Mouse (Mus musculus) ovary, adult 18-20 months (tissue): Measurements from ENCODE around the gene Rab44.
A peak's percentile ranks its signal among the peaks of the same experiment; 100 is the strongest.
"Not testable (repeated sequence)": the region's sequence is repeated elsewhere in the genome, so short reads cannot be mapped to it uniquely, and the experiment has no call there.

Experiments used
- DNase-seq: peaks from one replicate; pipeline ENCODE4 v3.0.0; 2022; ENCODE audit warnings: low spot score, mixed read lengths

Rab44 gene

DNA sequence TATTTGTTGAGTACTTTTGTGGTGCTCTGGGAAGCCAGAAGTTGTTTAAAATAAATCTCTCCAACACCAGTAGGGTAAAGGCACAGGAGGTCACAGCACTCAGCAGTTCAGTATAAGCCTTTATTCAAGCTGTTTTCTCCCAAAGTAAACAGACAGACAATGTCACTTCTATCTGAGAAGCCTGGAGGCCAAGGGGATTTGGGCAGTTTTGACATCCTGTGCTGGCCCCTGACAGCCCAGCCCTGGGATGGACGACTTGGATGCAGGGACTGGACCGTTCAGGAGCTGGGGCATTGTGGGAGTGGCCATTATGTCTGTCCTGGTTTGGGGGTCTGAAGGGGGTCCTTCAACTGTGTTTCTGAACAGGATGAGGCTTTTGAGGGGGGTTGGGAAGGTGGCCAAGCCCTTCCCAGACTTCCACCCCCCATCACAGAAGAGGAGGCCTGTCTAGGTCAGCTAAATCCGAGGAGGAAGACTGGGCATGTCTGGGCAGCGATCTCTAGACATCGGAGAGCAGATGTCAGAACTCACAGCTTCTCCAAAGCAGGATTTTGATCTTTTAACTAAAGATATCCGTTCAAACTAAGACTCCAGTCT, 22.5 kb upstream of the Rab44 start:
- no peak for DNase-seq

DNA sequence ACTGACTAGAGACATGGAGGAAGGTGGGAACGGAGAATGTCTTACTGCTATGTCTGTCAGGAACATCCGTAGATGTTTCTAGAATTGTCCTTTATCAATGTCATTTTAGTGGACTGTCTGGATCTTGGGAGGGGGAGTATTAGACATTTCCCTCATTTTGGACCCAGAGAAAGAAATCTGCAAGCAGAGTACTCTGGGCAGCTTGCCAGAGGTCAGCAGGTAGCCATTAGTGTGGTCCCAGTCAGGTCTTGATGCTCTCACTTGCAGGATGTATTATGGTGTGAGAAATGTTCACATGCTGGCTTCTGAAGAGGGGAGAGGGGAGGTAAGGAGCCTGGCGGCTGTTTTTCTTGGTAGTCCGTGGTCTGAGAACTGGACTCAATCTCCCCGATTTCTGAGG, 21.4 kb upstream of the Rab44 start:
- DNase-seq: no peak

DNA sequence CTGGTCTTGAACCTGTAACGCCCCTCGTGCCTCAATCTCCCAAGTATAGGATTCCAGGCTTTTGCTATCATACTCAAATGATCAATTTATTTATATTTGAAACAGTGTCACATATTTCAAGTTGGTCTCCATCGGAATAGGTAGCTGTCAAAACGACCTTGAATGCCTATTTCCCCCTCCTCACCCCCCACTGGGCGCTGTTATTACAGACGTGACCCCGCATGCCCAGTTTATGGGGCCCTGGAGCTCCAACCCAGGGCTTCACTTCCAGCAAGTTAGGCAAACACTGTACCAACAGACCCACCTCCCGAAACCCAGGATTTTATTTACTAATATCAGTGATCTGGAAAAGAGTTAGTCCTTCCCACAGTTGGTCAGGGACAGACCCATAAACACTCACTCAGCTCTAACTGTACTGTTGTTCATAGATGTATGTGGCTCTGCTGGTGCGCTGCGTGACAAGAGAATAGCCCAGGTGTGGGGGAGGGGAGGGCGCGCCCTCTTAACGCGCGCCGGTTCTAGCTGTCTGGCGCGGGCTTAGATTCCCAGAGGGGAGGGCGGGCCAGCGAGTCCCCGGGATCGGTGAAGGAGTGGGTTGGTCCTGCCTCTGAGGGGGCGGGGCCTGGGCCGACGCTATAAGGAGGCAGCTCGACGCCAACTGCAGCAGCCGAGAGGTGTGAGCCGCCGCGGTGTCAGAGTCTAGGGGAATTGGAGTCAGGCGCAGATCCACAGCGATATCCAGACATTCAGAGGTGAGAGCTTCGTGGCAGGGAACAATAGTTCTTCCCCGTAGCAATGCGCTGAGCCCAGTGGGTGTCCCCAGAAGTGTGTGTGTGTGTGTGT, 20.6 kb upstream of the Rab44 start:
- peak; percentile 83 for DNase-seq

DNA sequence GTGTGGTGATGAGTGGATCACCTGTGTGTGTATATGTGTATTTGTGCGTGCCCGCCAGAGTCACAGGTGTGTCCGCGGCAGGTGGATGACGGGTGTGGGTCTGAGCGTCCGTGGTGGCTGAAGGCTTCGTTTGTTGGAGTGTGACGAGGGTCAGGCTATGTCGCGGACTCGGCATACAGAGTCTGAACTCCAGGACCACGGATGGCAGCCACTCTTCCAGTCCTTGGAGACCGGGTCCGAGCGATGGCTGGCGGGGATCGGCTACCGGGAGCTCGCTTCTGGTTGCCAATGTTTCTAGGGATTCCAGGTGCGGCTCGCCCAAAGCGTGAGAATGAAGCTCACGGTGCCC, 20.0 kb upstream of the Rab44 start:
- DNase-seq: no peak

DNA sequence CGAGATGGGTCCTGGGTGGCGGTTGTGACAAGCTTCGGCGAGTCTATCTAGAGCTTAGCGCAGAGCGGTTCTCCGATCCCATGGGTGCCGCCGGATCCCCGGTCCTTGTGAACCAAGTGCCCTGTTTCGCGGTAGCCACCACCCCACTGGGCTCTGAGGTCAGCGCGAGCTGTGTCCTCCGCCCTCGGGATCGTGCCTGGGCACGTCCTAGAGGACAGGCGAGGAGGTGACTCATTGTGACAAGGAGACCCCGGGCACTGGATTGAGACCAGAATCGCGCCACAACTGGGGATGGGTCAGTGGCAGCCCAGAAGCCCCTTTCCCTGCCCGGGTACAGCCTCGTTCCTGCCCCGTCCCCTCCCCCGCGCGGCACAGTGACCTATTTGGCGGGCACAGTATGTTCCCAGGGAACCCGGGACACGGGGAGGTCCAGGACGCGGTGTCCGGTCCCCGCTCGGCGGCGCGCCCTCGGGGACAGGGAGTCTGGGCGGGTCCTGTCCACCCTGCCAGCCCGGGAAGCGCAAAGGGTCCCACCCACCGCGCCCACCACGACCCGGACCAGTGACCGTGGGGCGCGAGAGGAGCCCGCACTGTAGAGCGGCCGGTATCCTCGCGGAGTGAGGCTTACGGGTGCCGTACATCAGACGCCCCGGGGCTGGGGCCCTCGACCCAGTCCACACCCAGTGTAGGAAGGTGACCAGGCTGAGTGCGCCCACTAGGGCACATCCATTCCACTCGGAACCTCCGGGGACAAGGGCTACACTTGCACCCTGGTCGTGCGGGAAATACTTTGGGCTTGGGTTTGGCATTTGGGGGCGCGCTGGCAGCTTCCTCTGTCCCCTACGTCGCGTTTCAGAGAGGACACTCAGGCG, 19.4 kb upstream of the Rab44 start:
- peak; percentile 40 for DNase-seq

DNA sequence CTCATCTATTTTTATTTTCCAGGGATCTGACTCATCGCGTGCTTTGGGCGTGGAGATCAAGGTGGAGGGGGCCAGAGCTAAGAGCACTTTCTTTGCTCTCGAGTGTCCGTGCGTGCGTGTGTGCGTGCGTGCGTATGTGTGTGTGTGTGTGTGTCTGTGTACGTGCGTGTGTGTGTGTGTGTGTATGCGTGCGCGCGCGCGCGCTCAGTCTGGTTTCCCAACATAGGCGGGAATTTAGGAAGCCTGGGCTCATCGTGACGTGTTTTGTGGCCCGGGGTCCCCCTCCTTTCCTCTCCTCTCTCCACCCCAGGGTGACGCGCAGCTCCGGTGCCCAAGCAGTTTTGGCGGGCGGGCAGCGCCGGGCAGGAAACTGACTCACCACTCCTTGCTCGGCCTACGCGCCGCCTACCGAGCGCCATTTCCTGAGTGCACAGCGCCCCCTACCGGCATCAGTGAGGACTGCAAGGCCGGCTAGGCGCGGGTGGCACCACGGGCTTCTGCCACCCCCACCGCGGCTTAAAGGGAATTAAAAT, 18.7 kb upstream of the Rab44 start:
- DNase-seq: peak; percentile 90

DNA sequence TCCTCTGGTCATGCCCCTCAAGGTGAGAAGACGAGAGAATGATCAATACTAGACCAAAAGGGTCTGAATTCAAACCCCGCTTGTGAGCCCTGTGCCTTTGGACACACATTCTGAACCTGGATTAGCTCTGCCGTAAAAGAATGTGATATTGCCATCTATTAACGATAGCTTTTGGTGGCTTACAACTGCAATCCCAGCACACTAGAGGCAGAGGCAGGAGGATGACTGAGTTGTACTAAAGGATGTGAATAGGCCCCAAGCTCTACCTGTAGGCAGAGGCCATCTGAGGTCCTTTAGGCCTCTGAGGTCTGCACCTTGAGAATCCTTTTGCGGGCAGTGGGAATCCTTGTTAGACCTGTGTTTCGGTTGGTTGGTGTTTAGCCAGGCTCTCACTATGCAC, 17.7 kb upstream of the Rab44 start:
- DNase-seq: no peak

DNA sequence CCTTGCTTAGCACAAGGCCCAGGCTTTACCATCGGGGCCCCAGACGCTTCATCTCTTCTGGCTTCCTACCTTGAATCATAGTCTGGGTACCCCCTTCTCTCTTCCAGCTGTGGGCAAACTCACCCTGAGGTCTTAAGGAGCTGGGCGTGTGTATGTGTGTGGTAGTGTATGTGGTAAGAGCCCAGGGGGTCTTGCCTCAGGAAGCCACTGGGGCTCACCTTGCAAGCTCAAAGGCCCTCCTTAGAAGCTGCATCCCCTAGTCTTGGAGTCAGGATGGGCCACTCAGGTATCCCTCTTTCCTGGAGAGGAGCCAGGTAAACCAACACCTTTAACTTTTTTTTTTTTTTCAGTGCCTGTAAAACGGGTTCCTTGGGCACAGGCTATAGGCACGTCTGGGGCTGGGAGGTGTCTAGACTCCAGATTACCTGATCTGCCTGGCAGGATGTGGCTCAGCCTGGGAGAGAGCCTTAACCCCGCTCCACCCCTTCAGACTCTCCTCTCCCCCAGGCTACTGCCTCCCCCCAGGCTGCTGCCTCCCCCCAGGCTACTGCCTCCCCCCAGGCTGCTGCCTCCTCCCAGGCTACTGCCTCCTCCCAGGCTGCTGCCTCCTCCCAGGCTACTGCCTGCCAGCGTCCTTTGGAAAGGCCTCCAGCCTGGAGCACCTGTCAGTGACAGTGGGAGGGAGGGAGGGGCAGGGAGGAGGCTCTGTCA, 16.9 kb upstream of the Rab44 start:
- DNase-seq: no peak

DNA sequence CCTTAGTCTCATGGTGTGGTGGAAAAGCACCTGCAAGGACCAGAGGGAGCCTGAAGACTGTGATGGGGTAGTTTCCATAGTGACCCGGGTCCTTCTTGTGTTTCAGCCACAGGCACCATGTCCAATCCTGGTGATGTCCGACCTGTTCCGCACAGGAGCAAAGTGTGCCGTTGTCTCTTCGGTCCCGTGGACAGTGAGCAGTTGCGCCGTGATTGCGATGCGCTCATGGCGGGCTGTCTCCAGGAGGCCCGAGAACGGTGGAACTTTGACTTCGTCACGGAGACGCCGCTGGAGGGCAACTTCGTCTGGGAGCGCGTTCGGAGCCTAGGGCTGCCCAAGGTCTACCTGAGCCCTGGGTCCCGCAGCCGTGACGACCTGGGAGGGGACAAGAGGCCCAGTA, 15.7 kb upstream of the Rab44 start:
- no peak for DNase-seq

DNA sequence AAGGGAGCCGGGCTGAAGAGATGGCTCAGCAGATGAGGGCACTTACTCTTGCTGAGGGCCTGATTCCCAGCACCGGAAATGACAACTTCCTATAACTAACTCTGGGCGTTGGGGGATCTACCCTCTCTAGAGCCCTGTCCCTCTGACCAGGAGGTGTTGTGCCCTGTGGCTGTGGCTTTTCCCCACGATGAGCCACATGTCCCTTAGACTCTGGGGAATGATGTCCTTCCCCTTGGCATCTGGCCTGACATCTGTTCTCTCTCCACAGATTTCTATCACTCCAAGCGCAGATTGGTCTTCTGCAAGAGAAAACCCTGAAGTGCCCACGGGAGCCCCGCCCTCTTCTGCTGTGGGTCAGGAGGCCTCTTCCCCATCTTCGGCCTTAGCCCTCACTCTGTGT, 14.9 kb upstream of the Rab44 start:
- no peak for DNase-seq

DNA sequence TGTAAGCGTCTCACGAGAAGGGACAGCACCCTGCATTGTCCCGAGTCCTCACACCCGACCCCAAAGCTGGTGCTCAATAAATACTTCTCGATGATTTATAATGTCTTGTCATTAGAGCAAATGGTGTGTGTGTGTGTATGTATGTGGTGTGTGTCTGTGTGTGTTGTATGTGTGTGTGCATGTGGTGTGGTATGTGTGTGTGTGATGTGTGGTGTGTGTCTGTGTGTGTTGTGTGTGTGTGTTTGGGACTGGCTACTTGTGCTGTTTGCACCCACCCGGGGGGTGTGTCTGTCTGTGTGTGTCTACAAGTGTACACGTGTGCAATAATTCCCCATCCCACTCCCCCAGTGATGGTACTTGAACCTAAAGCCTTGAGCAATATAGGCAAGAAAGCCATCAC, 13.3 kb upstream of the Rab44 start:
- DNase-seq: no peak

DNA sequence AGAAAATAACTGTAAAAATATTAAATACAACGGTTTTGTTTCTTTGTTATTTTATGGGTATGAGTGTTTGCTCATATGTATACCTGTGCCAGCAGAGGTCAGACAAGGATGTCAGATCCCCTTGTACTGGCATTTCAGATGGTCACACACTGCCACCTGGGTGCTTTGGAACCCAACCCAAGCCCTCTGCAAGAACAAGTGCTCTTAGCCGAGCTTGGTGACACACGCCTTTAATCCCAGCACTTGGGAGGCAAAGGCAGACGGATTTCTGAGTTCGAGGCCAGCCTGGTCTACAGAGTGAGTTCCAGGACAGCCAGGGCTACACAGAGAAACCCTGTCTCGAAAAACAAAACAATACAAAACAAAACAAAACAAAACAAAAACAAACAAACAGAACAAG, 3.6 kb upstream of the Rab44 start:
- not testable (repeated sequence) for DNase-seq

DNA sequence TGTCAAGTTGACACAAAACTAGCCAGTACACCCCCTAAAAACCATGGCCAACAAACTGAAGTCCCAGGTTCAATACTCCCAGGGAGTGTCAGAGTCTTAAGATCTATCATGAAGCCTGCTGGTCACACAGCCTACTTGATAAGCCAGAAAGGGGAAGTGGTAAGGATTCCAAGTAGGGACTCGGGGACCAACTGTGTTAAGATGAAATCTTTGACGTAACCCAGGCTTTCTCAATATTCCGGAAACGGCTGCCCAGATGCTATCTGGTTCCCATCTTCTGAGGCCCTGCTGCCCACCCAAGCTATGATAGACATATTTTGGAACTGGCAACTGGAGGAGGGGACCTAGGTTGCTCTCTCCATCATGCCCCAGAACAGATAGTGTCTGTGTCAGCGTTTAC, 2.6 kb upstream of the Rab44 start:
- DNase-seq: no peak

DNA sequence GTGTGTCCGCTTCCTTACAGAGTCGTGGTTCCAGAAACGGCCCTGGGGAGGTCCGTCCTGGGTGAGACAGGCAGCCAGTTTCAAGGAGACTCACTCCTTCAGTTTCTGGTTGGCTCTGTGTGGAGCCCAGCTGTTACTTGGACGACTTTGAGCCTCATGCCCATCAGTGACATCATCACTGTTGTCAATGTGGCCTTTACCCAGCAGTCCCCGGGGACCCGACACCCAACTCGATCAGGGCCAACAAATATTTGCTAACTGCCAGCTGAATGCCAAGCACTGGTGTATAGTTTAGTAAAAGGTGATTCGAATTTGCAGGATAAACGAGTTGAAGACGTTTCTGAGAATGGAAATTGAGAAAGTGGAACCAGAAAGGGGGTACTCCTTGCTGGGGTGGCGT, 2.1 kb downstream of the Rab44 start:
- no peak for DNase-seq

DNA sequence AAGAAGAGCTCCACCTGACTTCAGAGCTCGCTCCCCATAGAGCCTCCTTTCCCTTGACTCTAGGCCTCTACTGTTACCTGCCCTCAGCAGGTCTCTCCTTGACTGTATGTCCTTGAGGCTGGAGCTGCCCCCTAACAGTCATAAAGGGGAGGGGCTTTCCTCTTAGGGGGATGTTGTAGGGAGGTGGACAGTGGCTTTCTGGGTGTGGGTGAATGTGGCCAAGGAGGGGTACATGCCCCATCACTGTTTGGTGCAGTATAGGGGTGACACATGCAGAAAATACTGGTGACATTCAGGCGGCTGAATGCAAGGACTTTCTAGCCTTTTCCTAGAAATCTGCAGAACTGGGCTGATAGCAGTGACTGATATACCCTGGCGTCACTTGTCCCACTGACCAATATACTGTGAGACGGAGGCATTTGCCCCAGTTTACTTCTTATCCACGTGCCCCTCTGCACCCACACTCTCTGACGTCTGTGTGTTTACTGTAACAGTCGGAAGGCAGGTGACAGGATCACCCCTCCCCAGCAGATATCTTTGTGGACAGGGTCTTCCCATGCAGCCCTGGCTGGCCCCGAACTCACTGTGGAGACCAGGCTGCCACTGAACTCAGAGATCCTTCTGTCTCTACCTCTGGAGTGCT, 3.2 kb downstream of the Rab44 start:
- no peak for DNase-seq

DNA sequence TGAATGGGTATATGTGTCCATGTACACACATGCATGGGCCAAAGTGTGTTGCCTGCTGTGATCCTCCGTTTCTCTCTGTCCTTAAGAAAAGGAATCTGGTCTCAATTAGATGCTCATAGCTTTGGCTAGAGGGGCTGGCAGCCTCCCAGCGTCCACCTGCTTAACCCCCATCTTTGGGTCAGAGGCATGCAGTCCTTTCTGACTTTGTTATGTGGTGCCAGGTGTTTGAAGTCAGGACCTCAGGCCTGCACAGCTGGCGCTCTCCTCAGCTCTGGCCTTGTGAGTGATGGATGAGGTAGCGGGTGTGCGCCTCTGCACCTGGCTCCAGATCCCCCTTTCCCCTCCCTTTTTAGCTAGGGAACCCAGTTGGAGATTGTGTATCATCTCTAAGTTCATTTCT, 4.1 kb downstream of the Rab44 start:
- DNase-seq: no peak

DNA sequence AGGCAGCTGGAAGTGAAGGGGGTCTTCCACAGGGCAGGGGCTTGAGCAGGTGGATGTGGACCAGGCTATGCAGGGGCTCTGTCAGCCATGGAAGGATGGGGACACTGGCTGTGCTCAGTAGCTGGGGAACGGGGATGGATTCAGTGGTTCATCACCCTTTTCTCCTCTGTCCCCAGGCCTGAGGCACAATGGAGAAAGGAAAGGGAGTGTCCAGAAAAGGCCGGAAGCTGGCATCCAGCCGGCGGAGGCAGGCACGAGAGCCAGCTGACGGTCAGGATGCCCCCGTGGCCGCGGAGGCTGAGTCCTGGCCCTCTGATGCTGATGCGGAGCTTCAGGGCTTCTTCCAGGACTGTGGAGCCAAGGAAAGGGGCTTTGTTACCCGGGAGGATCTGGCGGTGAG, 6.7 kb downstream of the Rab44 start:
- DNase-seq: no peak

DNA sequence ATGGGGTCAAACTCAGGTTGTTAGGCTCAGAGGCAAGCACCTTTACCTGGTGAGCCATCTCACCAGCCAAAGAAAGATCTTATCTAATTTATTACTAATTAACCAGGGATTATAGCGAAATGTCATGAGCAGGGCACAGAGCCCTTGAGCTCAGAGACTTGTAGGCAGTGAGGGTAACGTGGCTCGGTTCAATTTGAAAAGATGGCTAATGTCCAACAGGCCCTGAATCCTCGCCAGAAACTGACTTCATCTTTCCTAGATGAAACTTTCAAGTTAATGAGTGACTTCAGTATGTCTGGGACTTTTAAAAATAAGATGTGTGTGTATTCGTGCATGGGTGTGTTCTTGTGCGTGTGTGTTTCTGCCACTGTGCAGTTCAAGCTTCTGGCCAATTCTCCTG, 8.9 kb downstream of the Rab44 start:
- DNase-seq: no peak

DNA sequence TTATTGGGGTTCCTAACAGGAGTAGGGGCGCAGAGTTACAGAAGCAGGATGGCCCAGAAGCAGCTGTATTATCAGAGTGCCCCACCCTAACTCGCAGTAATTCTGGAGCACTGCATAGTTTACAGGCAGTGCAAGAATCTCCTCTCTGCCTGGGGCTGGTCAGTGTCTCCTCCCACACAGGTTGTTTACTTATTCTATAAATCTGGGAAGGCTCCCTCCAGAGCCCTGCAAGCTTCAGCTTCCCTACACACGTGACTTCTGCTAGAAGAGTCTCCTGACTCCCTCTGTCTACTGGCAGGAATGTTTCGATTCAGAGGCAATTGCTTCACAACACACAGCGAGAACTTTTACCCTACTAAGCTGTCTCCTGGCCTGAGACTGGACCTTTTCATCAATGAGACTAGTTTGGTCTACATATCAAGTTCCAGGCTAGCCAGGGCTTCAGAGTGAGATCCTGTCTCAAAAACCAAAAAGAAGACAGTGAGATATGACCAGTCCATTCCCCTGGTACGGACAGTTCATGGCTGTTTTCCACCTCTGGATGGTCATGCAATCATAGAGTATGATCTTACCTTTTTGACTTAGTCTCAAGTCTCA, 9.7 kb downstream of the Rab44 start:
- no peak for DNase-seq

DNA sequence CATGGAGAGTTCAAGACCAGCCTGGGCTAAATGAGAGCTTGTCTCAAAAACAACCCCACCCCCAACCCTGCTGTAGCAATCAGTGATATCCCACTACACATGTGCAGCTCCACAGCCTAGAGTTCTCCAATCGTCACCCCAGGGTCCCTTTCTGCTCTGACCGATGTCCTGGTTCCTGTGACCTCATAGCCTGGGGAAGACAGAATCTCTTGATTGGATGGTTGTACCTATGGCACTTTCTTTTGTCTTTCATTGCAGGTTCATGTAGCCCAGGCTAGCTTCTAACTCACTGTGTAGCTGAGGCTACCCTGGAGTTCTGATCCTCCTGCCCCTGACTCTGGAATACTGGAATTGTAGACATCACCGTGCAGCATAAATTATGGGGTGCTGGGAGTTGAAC, 12.6 kb downstream of the Rab44 start:
- no peak for DNase-seq

DNA sequence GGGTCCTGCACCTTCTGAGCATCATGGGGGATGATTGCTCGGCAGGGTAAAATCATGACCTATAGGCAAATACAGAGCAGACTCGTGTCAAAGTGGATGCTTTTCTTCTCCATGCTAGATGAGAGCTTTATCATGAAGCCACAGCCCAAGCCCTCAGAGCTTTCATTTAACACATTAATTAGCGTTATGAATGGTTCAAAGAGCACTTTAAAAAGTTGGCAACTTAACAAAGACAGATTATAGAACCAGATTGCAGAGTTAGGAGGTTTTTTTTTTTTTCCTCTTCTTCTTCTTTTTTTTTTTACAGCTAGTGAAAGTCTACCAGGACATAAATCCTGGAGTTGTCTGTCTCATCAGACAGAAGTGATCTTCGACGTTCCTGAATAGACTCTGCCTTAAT, 15.4 kb downstream of the Rab44 start:
- DNase-seq: no peak
